Mouse (Mus musculus) brain, embryonic 14.5 days (tissue): ENCODE measurements around the gene Rhag.

Experiments
- CTCF ChIP-seq: fragments of 200-500 bp; IDR thresholded peaks from 2 replicates; pipeline ENCODE4 v1.5.1; 2012; ENCODE audit warnings: inconsistent platforms, mild to moderate bottlenecking, moderate library complexity, borderline replicate concordance; ENCODE audit not compliant: insufficient read depth, insufficient read length; ENCODE audit errors: extremely low read depth
- POLR2A ChIP-seq: fragments of 200-500 bp; IDR thresholded peaks from 2 replicates; pipeline ENCODE4 v1.6.1; 2012; ENCODE audit warnings: mild to moderate bottlenecking, inconsistent platforms, borderline replicate concordance; ENCODE audit not compliant: poor library complexity, insufficient read depth, insufficient read length, severe bottlenecking; ENCODE audit errors: extremely low read depth

GRCm38 (mm10) chr17:40875568-40875967 is 64.6 kb downstream of the Rhag start:
- no peak for TF ChIP-seq CTCF
- no peak for TF ChIP-seq POLR2A
